Mouse (Mus musculus) erythroblast, embryonic 14.5 days (primary cell): Measurements from ENCODE around the gene Kcnj13. TPM values are rescaled to one million over a fixed set of nuclear protein-coding genes. Genes with fewer than 3 reads are reported as not detected.

Source experiments
- H3K27me3 ChIP-seq: 2 replicates; pipeline ENCODE4 v1.6.1; 2012; ENCODE audit warnings: inconsistent platforms; ENCODE audit not compliant: control insufficient read depth
- H3K36me3 ChIP-seq: 2 replicates; pipeline ENCODE4 v1.6.1; 2012; ENCODE audit warnings: mild to moderate bottlenecking, inconsistent platforms; ENCODE audit not compliant: control insufficient read depth
- H3K4me1 ChIP-seq: 2 replicates; pipeline ENCODE4 v1.6.1; 2012; ENCODE audit warnings: inconsistent platforms; ENCODE audit not compliant: control insufficient read depth
- H3K4me3 ChIP-seq: replicated peaks from 2 replicates; pipeline ENCODE3; 2012; ENCODE audit warnings: moderate library complexity, mild to moderate bottlenecking, inconsistent platforms
- H3K9me3 ChIP-seq: 2 replicates; pipeline ENCODE4 v1.6.1; 2012; ENCODE audit warnings: low read length, inconsistent platforms, mixed read lengths; ENCODE audit not compliant: control insufficient read depth
- GATA1 ChIP-seq: IDR thresholded peaks from 2 replicates; pipeline ENCODE4 v1.6.1; 2012; ENCODE audit warnings: low read length, inconsistent platforms, mixed read lengths
- TAL1 ChIP-seq: IDR thresholded peaks from 3 replicates; pipeline ENCODE4 v1.6.1; 2012; ENCODE audit warnings: low read length, inconsistent platforms, mixed read lengths
- polyA plus RNA-seq: library from polyadenylated mRNA; stranded (reverse); fragments of >175 nt; gene quantifications from 2 replicates; pipeline ENCODE4 v1.2.3, GENCODE M21; 2012

The Kcnj13 gene
- polyA plus RNA-seq, 1 experiment: not detected

GRCm38 (mm10) chr1:87386436-87387092 lies 8.0 kb downstream of the Kcnj13 start:
- H3K4me1 ChIP-seq: peaks cover 14% of the 10 kb centered on the region
- H3K36me3 ChIP-seq: peaks cover 56% of the 10 kb centered on the region
- no peak for TF ChIP-seq GATA1
- TF ChIP-seq TAL1: no peak
- H3K27me3 ChIP-seq: no peaks in the 10 kb centered on the region
- no peaks in the 10 kb centered on the region for H3K9me3 ChIP-seq
- H3K4me3 ChIP-seq: no peak overlapping the region

GRCm38 (mm10) chr1:87381152-87381551 lies 13.4 kb downstream of the Kcnj13 start:
- H3K4me3 ChIP-seq: no peak overlapping the region
- TF ChIP-seq TAL1: no peak
- no peak for TF ChIP-seq GATA1
- H3K9me3 ChIP-seq: no peaks in the 10 kb centered on the region
- H3K27me3 ChIP-seq: no peaks in the 10 kb centered on the region
- peaks cover 57% of the 10 kb centered on the region for H3K36me3 ChIP-seq
- peaks cover 7% of the 10 kb centered on the region for H3K4me1 ChIP-seq

GRCm38 (mm10) chr1:87379919-87380318 lies 14.6 kb downstream of the Kcnj13 start:
- Histone ChIP-seq H3K4me3 (no peak overlapping the region), H3K36me3 (peaks cover 67% of the 10 kb centered on the region), H3K27me3 (no peaks in the 10 kb centered on the region), H3K4me1 (peaks cover 4% of the 10 kb centered on the region), H3K9me3 (no peaks in the 10 kb centered on the region)
- TF ChIP-seq TAL1 (no peak), GATA1 (no peak)

- TF ChIP-seq GATA1: no peak
- TF ChIP-seq TAL1: no peak
- no peaks in the 10 kb centered on the region for H3K9me3 ChIP-seq
- peaks cover 4% of the 10 kb centered on the region for H3K4me1 ChIP-seq
- peaks cover 76% of the 10 kb centered on the region for H3K36me3 ChIP-seq
- no peaks in the 10 kb centered on the region for H3K27me3 ChIP-seq
- no peak overlapping the region for H3K4me3 ChIP-seq
These were observed 16.4 kb downstream of the Kcnj13 start for GRCm38 (mm10) chr1:87378024-87378560.

GRCm38 (mm10) chr1:87360276-87360675 lies 34.3 kb downstream of the Kcnj13 start:
- H3K4me3 ChIP-seq: no peak overlapping the region
- no peaks in the 10 kb centered on the region for H3K4me1 ChIP-seq
- no peak for TF ChIP-seq GATA1
- no peak for TF ChIP-seq TAL1
- no peaks in the 10 kb centered on the region for H3K27me3 ChIP-seq
- H3K36me3 ChIP-seq: peaks cover 29% of the 10 kb centered on the region
- H3K9me3 ChIP-seq: no peaks in the 10 kb centered on the region

GRCm38 (mm10) chr1:87350576-87350975 lies 44.0 kb downstream of the Kcnj13 start:
- Histone ChIP-seq H3K9me3 (no peaks in the 10 kb centered on the region), H3K4me1 (no peaks in the 10 kb centered on the region; the same call in none of the 2 replicates), H3K27me3 (no peaks in the 10 kb centered on the region), H3K36me3 (peaks cover 40% of the 10 kb centered on the region), H3K4me3 (no peak overlapping the region)
- no peak for TF ChIP-seq GATA1
- TF ChIP-seq TAL1: no peak

Other genes with a start within 250 kb of the Kcnj13 start
- not detected in 2 replicates for gene Ecel1, start 238.2 kb downstream of the Kcnj13 start, polyA plus RNA-seq
- not detected in 2 replicates for gene Prss56, start 211.4 kb downstream of the Kcnj13 start, polyA plus RNA-seq
- not detected in 2 replicates for gene Chrnd, start 204.1 kb downstream of the Kcnj13 start, polyA plus RNA-seq
- gene Chrng, start 190.1 kb downstream of the Kcnj13 start, polyA plus RNA-seq: 0.04 TPM in 1 of 2 replicates, not detected in the other
- gene Eif4e2, start 180.8 kb downstream of the Kcnj13 start, polyA plus RNA-seq: 2.5 and 2.6 TPM in 2 replicates
- gene Efhd1, start 130.4 kb downstream of the Kcnj13 start, polyA plus RNA-seq: not detected in 2 replicates
- 1.3 and 1.5 TPM in 2 replicates for gene Gigyf2, start 67.7 kb downstream of the Kcnj13 start, polyA plus RNA-seq
- not detected in 2 replicates for gene Snorc, start 75.5 kb upstream of the Kcnj13 start, polyA plus RNA-seq
- not detected in 2 replicates for gene Neu2, start 115.2 kb upstream of the Kcnj13 start, polyA plus RNA-seq
- 0.01 TPM in 1 of 2 replicates, not detected in the other for gene Ngef, start 179.1 kb upstream of the Kcnj13 start, polyA plus RNA-seq
- gene Inpp5d, start 225.6 kb upstream of the Kcnj13 start, polyA plus RNA-seq: 1.7 TPM in 2 replicates